Mouse (Mus musculus): ENCODE data around the gene D630003M21Rik.

Gene D630003M21Rik

GRCm38 (mm10) chr2:158228670-158229502 lies at the start of gene D630003M21Rik:
TSS of gene D630003M21Rik (minus strand) at chr2:158229222.
- no peak for DNase-seq

- DNase-seq: no peak
Observed at GRCm38 (mm10) chr2:158276878-158277277, 47.9 kb upstream of the D630003M21Rik start.

- no peak for DNase-seq
Observed at GRCm38 (mm10) chr2:158276451-158276850, 47.4 kb upstream of the D630003M21Rik start.

GRCm38 (mm10) chr2:158275811-158276210 lies 46.8 kb upstream of the D630003M21Rik start:
- DNase-seq: no peak

- DNase-seq: no peak
Observed at GRCm38 (mm10) chr2:158275349-158275748, 46.3 kb upstream of the D630003M21Rik start.

GRCm38 (mm10) chr2:158273646-158274045 lies 44.6 kb upstream of the D630003M21Rik start:
- no peak for DNase-seq

GRCm38 (mm10) chr2:158270017-158270416 lies 41.0 kb upstream of the D630003M21Rik start:
- DNase-seq: no peak

- DNase-seq: no peak
Observed at GRCm38 (mm10) chr2:158264877-158265276, 35.9 kb upstream of the D630003M21Rik start.

GRCm38 (mm10) chr2:158259498-158259897 lies 30.5 kb upstream of the D630003M21Rik start:
- DNase-seq: no peak

GRCm38 (mm10) chr2:158258781-158259180 lies 29.8 kb upstream of the D630003M21Rik start:
- DNase-seq: peak; percentile 74 to 79

GRCm38 (mm10) chr2:158258005-158258418 lies 29.0 kb upstream of the D630003M21Rik start, which contains the start of gene Bpi:
TSS of gene Bpi (plus strand) at chr2:158258094.
- DNase-seq: no peak

- DNase-seq: no peak
Observed at GRCm38 (mm10) chr2:158256894-158257293, 27.9 kb upstream of the D630003M21Rik start.

- no peak for DNase-seq
Observed at GRCm38 (mm10) chr2:158253806-158254205, 24.8 kb upstream of the D630003M21Rik start.

GRCm38 (mm10) chr2:158250558-158250957 lies 21.5 kb upstream of the D630003M21Rik start:
- no peak for DNase-seq

GRCm38 (mm10) chr2:158248318-158248717 lies 19.3 kb upstream of the D630003M21Rik start:
- DNase-seq: no peak

GRCm38 (mm10) chr2:158247852-158248251 lies 18.8 kb upstream of the D630003M21Rik start:
- DNase-seq: no peak

- DNase-seq: no peak
Observed at GRCm38 (mm10) chr2:158245072-158245817, 16.2 kb upstream of the D630003M21Rik start.

GRCm38 (mm10) chr2:158243129-158243870 lies 14.3 kb upstream of the D630003M21Rik start:
- DNase-seq: peak; percentile 29 to 37

GRCm38 (mm10) chr2:158242170-158242896 lies 13.3 kb upstream of the D630003M21Rik start:
- peak; percentile 70 to 74 for DNase-seq

GRCm38 (mm10) chr2:158241126-158241738 lies 12.2 kb upstream of the D630003M21Rik start:
- DNase-seq: no peak

GRCm38 (mm10) chr2:158238101-158238500 lies 9.1 kb upstream of the D630003M21Rik start:
- DNase-seq: peak; percentile 51

GRCm38 (mm10) chr2:158236698-158237097 lies 7.7 kb upstream of the D630003M21Rik start:
- DNase-seq: no peak
